In genomic region chr1:120605143-120605435, GRCm38 (mm10) we compare ENCODE assay signal across 12 mouse cellular contexts. TPM values are rescaled to one million over a fixed set of nuclear protein-coding genes. Genes with fewer than 3 reads are reported as not detected.
DNase-seq lines count a peak whose midpoint lies in the region; ATAC-seq and TF ChIP-seq lines count a peak whose summit lies in the region.
"Had no signal": no experiment of that assay in that cellular context is flagged by ENCODE, and none has a peak within 500 bp of the region (broad histone marks: within the 10 kb centered on the region; RNA-seq: fewer than 3 reads in every experiment).

No protein-coding gene starts in this region.

- no peaks in the 10 kb centered on the region for H3K9me3 ChIP-seq in forebrain, postnatal 0 days (ENCODE audit: low read length)
- H3K9me3 ChIP-seq in forebrain, embryonic 10.5 days, result no peaks in the 10 kb centered on the region
- no peaks in the 10 kb centered on the region for H3K9me3 ChIP-seq in hindbrain, embryonic 10.5 days
- H3K9me3 ChIP-seq in midbrain, embryonic 10.5 days (replicated peaks), result no peaks in the 10 kb centered on the region
- no peaks in the 10 kb centered on the region for H3K9me3 ChIP-seq in neural tube, embryonic 14.5 days (ENCODE audit: control insufficient read depth, low read length)

- H3K4me1 ChIP-seq in forebrain, postnatal 0 days (ENCODE audit: insufficient read depth), result 0 out of 2 replicates have a peak, but pooled peaks cover 2% of the 10 kb centered on the region
- peaks cover 33% of the 10 kb centered on the region for H3K4me1 ChIP-seq in forebrain, embryonic 10.5 days
- H3K4me1 ChIP-seq in hindbrain, embryonic 10.5 days (replicated peaks), result peaks cover 42% of the 10 kb centered on the region
- peaks cover 70% of the 10 kb centered on the region for H3K4me1 ChIP-seq in midbrain, embryonic 10.5 days
- H3K4me1 ChIP-seq in neural tube, embryonic 14.5 days (ENCODE audit: control insufficient read depth, insufficient read depth, low read length), result peaks cover 7% of the 10 kb centered on the region; the same call in 1 of the 2 replicates

- 6% methylated on average over 8 of the region's 8 CpGs for WGBS in forebrain, postnatal 0 days
- WGBS in forebrain, embryonic 10.5 days, result under 1% methylated on average over 8 of the region's 8 CpGs
- under 1% methylated on average over 8 of the region's 8 CpGs for WGBS in hindbrain, embryonic 10.5 days
- WGBS in midbrain, embryonic 10.5 days, result 1% methylated on average over 8 of the region's 8 CpGs
- 4% methylated on average over 8 of the region's 8 CpGs for WGBS in neural tube, embryonic 14.5 days

- H3K27ac ChIP-seq in forebrain, postnatal 0 days (ENCODE audit: low read depth, low read length), result no peak overlapping the region
- H3K27ac ChIP-seq in forebrain, embryonic 10.5 days, result no peak overlapping the region
- H3K27ac ChIP-seq in hindbrain, embryonic 10.5 days, result peak overlapping the region; percentile 90
- peak overlapping the region; percentile 90 for H3K27ac ChIP-seq in midbrain, embryonic 10.5 days (replicated peaks)
- no peak overlapping the region for H3K27ac ChIP-seq in neural tube, embryonic 14.5 days (ENCODE audit: low read depth, low read length)
- H3K27ac ChIP-seq: liver, embryonic 14.5 days had no signal

- TF ChIP-seq CTCF in forebrain, postnatal 0 days (IDR thresholded peaks at IDR 0.05; ENCODE audit: low read depth), result no peak

- H3K36me3 ChIP-seq in forebrain, postnatal 0 days (ENCODE audit: insufficient read depth), result no peaks in the 10 kb centered on the region
- H3K36me3 ChIP-seq in forebrain, embryonic 10.5 days (replicated peaks), result no peaks in the 10 kb centered on the region
- no peaks in the 10 kb centered on the region for H3K36me3 ChIP-seq in hindbrain, embryonic 10.5 days
- 0 out of 2 replicates have a peak, but pooled peaks cover 3% of the 10 kb centered on the region for H3K36me3 ChIP-seq in midbrain, embryonic 10.5 days
- no peaks in the 10 kb centered on the region for H3K36me3 ChIP-seq in neural tube, embryonic 14.5 days (ENCODE audit: control insufficient read depth, insufficient read depth, low read length)

- H3K9ac ChIP-seq in forebrain, postnatal 0 days, result no peak overlapping the region
- no peak overlapping the region for H3K9ac ChIP-seq in neural tube, embryonic 14.5 days (replicated peaks; ENCODE audit: low read depth, low read length)
- H3K9ac ChIP-seq: liver, embryonic 14.5 days had no signal

- H3K27me3 ChIP-seq in forebrain, postnatal 0 days (ENCODE audit: insufficient read depth, low read length), result peaks cover 65% of the 10 kb centered on the region
- peaks cover 100% of the 10 kb centered on the region for H3K27me3 ChIP-seq in forebrain, embryonic 10.5 days (ENCODE audit: poor library complexity, severe bottlenecking)
- peaks cover 98% of the 10 kb centered on the region for H3K27me3 ChIP-seq in hindbrain, embryonic 10.5 days (ENCODE audit: insufficient read depth, poor library complexity, severe bottlenecking)
- peaks cover 99% of the 10 kb centered on the region for H3K27me3 ChIP-seq in midbrain, embryonic 10.5 days (ENCODE audit: low read depth, poor library complexity, severe bottlenecking)
- peaks cover 62% of the 10 kb centered on the region for H3K27me3 ChIP-seq in neural tube, embryonic 14.5 days (ENCODE audit: control insufficient read depth, insufficient read depth, low read length)

- H3K4me3 ChIP-seq in forebrain, postnatal 0 days (ENCODE audit: low read depth, low read length), result no peak overlapping the region
- no peak overlapping the region for H3K4me3 ChIP-seq in forebrain, embryonic 10.5 days
- peak overlapping the region; percentile 66 for H3K4me3 ChIP-seq in hindbrain, embryonic 10.5 days
- H3K4me3 ChIP-seq in midbrain, embryonic 10.5 days, result peak overlapping the region; percentile 73
- H3K4me3 ChIP-seq in neural tube, embryonic 14.5 days (ENCODE audit: low read depth, low read length), result 0 out of 2 replicates have a peak overlapping the region, but pooled peaks have one; percentile 13

- no peak overlapping the region for H3K4me2 ChIP-seq in forebrain, postnatal 0 days (ENCODE audit: low read depth)
- H3K4me2 ChIP-seq in neural tube, embryonic 14.5 days (ENCODE audit: low read depth, low read length), result no peak overlapping the region

- DNase-seq in forebrain, postnatal 0 days, result peak; percentile 16
- DNase-seq in forebrain, embryonic 10.5 days (ENCODE audit: extremely low spot score, low spot score), result no peak
- peak; percentile 60 for DNase-seq in hindbrain, embryonic 10.5 days (ENCODE audit: low spot score)
- DNase-seq in midbrain, embryonic 10.5 days (ENCODE audit: low spot score), result peak; percentile 63
- DNase-seq in gastrocnemius, postnatal 4 days (ENCODE audit: low spot score in 2 of 2), result no peak
- no peak for DNase-seq in urinary bladder, postnatal 36 days (ENCODE audit: low spot score in 2 of 2)
- no peak for DNase-seq in adrenal gland, adult 18-20 months (ENCODE audit: low spot score in 2 of 2)
- DNase-seq: B cell, adult 2 months; kidney, adult 2 months had no signal

- ATAC-seq in forebrain, postnatal 0 days, result no peak
- no peak for ATAC-seq in neural tube, embryonic 14.5 days (ENCODE audit: low read depth)

RNA-seq across cellular contexts. Expression of gene En1, which starts 2.9 kb away (rescaled TPM):
- total RNA-seq in forebrain, postnatal 0 days (2014; rRNA removed), result 0.29 and 0.92 TPM in 2 replicates
- 0.05 and 0.18 TPM in 2 replicates for polyA plus RNA-seq in forebrain, postnatal 0 days (2015; fragmentation: Nextera tagmentation; extraction: Ambion mirVana)
- polyA plus RNA-seq in forebrain, embryonic 10.5 days (2016; fragmentation: Nextera tagmentation; extraction: Ambion mirVana), result 0.10 TPM in 2 replicates
- polyA plus RNA-seq in hindbrain, embryonic 10.5 days (2016; fragmentation: Nextera tagmentation; extraction: Ambion mirVana), result 3.5 and 3.8 TPM in 2 replicates
- polyA plus RNA-seq in midbrain, embryonic 10.5 days (2016; fragmentation: Nextera tagmentation; extraction: Ambion mirVana), result 5.2 and 5.6 TPM in 2 replicates
- polyA plus RNA-seq in neural tube, embryonic 14.5 days (2014; fragmentation: Nextera tagmentation; extraction: Ambion mirVana), result 1.3 and 2.1 TPM in 2 replicates
- 1 to 10 TPM; 7.2 to 8.3 TPM for total RNA-seq in gastrocnemius, postnatal 4 days (2021)
- total RNA-seq in adrenal gland, adult 18-20 months (2021), result not detected
- polyA plus RNA-seq: cortical plate, adult 2 months had no signal

Comparison
In these comparisons a context has a peak if more than half of its experiments do, and no peak if none do; other contexts are left out.
1. DNase-seq: peak in forebrain, postnatal 0 days (single experiment), hindbrain, embryonic 10.5 days (single experiment) and midbrain, embryonic 10.5 days (single experiment); none in forebrain, embryonic 10.5 days (single experiment), gastrocnemius, postnatal 4 days (0 of 2), urinary bladder, postnatal 36 days (0 of 2) and adrenal gland, adult 18-20 months (0 of 2).
2. H3K27ac ChIP-seq: peak in hindbrain, embryonic 10.5 days (single experiment) and midbrain, embryonic 10.5 days (single experiment); none in forebrain, postnatal 0 days (single experiment), forebrain, embryonic 10.5 days (single experiment) and neural tube, embryonic 14.5 days (single experiment).
3. H3K4me3 ChIP-seq: peak in hindbrain, embryonic 10.5 days (single experiment), midbrain, embryonic 10.5 days (single experiment) and neural tube, embryonic 14.5 days (single experiment); none in forebrain, postnatal 0 days (single experiment) and forebrain, embryonic 10.5 days (single experiment).